Mouse (Mus musculus): ENCODE results near the gene AU041133. TPM values are rescaled to one million over a fixed set of nuclear protein-coding genes. Genes with fewer than 3 reads are reported as not detected.

AU041133 gene
- polyA plus RNA-seq, 1 experiment from 2014 or later = 12.4 TPM

Other genes starting within 250 kb of the AU041133 start
- 6.4 and 8.0 TPM in 2 replicates for gene Zfp781, start 197.5 kb upstream of the AU041133 start, polyA plus RNA-seq (2015; fragmentation: Nextera tagmentation; extraction: Ambion mirVana)
- gene Zfp873, start 79.9 kb upstream of the AU041133 start, polyA plus RNA-seq (2015; fragmentation: Nextera tagmentation; extraction: Ambion mirVana) = 17.4 and 18.9 TPM in 2 replicates
- gene BC024063, start 44.7 kb upstream of the AU041133 start, polyA plus RNA-seq (2015; fragmentation: Nextera tagmentation; extraction: Ambion mirVana) = 7.0 and 8.5 TPM in 2 replicates
- gene Zfp938, start 113.3 kb downstream of the AU041133 start, polyA plus RNA-seq (2015; fragmentation: Nextera tagmentation; extraction: Ambion mirVana) = 22.5 and 23.1 TPM in 2 replicates
- not detected in 2 replicates for gene 4932415D10Rik, start 188.6 kb downstream of the AU041133 start, polyA plus RNA-seq (2015; fragmentation: Nextera tagmentation; extraction: Ambion mirVana)
- gene Gm4924, start 226.2 kb downstream of the AU041133 start, polyA plus RNA-seq (2015; fragmentation: Nextera tagmentation; extraction: Ambion mirVana) = 12.1 and 13.5 TPM in 2 replicates

All from forebrain, embryonic 15.5 days (tissue).